Mouse (Mus musculus) cerebellum, postnatal 25 days (tissue): ENCODE results near the gene Crispld2.

Experiments used
- DNase-seq, 2 experiments: peaks; one replicate each; pipeline ENCODE4 v3.0.0; 2021; ENCODE audit warnings: mixed read lengths in 2 of 2

Gene Crispld2

GRCm38 (mm10) chr8:120001712-120002111 is 9.5 kb downstream of the Crispld2 start:
- DNase-seq, result no peak

DNA sequence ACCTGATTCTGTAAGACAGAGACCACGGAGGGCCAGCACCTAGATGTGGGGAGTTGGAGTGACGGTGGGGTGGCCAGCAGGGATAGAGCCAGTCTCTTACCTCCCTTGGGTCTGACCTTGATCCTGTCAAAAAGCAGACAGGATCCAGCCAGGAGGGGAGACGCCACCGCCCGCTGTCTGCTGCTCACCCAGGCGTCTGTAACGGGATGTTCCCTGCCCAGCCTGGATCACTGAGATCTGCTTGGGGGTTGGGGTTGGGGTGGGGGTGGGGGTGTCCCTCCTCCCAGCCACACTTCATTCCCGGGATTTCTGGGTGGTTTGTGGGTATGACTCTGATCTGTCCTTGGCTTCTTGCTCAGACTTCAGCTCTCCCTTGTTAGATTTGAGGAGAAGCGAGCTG is 10.1 kb downstream of the Crispld2 start:
- no peak for DNase-seq

GRCm38 (mm10) chr8:120004154-120004702 is 12.0 kb downstream of the Crispld2 start:
- DNase-seq, result no peak

GRCm38 (mm10) chr8:120004705-120005381 is 12.6 kb downstream of the Crispld2 start:
- DNase-seq, result no peak

DNA sequence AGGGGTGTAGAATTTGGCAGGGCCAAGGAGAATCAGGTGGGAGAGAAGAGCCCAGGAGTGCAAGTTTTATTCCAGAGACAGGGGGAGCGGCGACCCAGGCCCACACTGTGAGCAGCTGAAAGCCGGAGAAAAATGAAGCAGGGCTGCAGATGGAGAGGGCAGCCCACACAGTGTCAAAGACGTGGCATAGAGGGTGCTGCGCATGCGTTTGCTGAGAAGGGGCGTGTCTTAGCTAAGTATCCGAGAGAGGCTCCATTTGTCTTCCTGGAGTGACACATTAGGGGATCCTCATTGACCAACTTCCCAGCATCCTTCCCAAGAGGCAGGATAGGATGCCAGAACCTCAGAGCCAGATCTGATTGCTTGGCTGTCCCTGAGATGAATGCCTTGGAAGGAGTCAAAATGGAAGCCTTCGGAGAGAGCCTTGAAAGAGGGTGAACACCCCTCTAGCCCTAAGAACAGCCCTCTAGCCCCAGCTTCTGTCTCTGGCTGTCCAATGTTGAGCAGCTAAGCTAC is 14.5 kb downstream of the Crispld2 start:
- DNase-seq, result no peak

GRCm38 (mm10) chr8:120007178-120007577 is 14.9 kb downstream of the Crispld2 start:
- DNase-seq, result no peak

- no peak for DNase-seq
Measured at GRCm38 (mm10) chr8:120009284-120009683, 17.0 kb downstream of the Crispld2 start.

GRCm38 (mm10) chr8:120012491-120012890 is 20.3 kb downstream of the Crispld2 start:
- DNase-seq, result peak in 1 of 2 experiments; percentile 36

DNA sequence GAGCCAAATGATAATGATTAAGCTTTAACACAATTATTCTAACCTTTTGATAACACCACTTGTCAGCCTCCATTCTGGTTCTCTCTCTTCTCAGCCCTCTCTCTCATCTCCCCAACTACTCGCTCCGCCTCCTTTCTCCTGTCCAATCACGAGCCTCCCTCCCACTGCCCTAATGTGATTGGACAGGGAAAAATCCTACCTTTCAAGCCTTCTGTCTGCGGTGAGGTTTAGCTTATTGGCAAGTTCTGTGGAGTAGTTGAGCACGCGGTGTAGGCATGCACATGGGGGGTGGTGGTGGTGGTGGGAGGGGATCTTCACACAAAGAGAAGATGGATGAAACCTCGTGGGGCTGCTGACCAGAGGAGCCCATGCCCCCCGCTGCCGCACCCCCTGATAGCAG is 20.7 kb downstream of the Crispld2 start:
- DNase-seq, result peak in 1 of 2 experiments; percentile 45

DNA sequence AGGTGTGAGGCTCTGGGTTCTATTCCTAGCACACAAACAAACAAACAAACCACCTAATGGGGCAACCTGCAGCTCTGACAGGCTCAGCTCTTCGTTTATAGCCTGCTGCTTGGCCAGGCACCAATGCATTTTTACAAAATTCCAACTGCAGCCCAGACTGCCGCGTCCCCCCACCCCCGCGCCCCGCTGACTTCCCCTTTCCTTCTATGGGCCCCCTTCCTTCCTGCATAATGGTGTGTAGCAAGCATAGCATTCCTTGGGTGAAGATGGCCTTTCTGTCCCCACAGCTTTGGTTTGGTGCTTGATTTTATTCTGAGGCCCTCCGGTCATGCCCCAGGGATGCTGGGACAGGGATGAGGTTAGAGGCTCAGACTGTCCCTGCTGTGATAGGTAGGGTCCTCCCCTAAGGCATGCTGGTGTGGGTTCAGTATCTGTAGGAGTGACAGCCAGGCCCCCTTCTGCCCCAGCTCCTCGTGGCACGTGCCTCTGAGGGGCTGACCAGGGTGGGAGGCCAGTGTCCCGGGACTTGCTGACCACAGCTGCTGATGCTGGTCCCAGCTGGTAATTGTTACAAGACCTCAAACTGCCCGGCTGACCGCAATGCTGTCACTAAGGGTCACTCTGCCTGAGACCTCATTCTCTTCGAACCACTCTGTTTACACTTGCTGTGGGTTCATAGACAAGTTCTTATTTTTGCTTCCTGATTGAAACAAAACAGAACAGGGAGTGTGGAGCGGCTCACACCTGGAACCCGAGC is 22.2 kb downstream of the Crispld2 start:
- no peak for DNase-seq

- no peak for DNase-seq
Measured at GRCm38 (mm10) chr8:120015916-120016315, 23.7 kb downstream of the Crispld2 start.

GRCm38 (mm10) chr8:120016424-120016823 is 24.2 kb downstream of the Crispld2 start:
- DNase-seq, result no peak

DNA sequence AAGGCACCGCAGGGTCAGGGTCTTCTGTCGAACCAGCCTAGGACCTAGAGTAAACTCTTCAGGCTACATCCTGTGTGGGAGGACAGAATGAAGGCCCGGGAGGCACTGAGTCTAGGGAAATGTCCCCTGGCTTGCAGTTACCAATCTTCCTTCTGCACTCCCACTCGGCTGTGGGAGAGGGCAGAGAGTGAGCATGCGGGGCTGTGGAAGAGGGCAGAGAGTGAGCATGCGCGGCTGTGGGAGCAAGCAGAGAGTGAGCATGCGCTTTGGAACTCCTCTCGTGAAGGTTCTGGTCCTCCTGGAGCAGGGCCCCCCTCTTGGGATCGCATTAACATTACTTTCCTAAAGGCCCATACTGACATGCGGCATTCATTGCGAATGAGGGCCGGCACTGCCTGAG is 25.1 kb downstream of the Crispld2 start:
- DNase-seq, result no peak

DNA sequence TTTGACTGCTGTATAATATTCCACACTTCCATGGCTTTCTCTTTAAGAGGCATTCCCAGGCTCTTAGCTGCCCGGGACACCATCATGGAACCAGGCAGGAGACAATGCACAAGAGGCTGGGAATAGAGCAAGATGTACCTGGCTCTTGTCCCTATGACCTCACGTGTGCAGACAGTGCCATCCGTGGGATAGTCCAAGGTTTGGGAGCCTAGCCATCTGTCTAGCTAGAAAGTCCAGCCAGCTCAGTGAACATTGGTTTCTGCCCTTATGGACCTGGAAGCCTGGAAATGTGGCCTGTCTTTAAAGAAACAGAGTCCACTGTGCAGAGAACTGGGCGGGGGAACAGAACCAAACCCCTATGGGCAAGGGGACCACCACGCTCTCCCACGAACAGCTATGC is 25.5 kb downstream of the Crispld2 start:
- DNase-seq, result no peak

DNA sequence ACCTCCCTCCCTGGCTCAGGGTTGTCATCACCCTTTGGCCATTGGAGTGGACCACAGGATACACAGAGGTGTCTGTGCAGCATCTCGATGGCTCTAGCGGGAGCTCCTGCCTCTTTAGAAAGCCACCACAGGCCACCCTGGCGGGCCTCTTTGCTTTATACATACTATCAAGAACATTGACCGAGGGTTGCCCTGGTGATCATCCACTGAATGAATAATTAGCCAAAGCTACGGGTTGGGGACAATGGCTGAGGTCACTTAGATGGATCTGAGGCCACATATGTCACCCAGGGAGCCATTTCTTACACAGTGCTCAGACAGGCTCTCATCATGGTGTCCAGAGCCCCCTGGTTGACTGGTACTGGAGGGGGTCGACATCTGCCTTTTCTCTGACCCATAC is 26.1 kb downstream of the Crispld2 start:
- DNase-seq, result no peak

DNA sequence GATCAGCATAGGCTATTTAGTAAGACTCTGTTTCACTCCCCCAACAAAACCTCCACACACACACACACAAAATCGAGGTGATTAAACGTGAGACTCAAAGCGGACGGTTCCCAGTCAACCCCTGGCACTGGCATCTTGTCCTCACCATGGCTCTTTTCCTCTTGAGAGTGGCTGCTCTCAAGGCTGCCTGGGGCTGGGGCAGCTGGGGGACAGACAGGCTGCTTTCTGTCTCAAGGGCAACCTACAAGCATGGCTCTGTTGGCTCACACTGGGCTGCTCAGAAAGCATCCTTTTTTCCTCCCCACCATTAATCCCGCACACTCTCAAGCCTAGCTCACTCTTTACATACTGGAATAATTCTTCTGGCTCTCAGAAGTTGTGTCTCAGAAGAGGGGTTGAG is 27.1 kb downstream of the Crispld2 start:
- DNase-seq, result no peak

DNA sequence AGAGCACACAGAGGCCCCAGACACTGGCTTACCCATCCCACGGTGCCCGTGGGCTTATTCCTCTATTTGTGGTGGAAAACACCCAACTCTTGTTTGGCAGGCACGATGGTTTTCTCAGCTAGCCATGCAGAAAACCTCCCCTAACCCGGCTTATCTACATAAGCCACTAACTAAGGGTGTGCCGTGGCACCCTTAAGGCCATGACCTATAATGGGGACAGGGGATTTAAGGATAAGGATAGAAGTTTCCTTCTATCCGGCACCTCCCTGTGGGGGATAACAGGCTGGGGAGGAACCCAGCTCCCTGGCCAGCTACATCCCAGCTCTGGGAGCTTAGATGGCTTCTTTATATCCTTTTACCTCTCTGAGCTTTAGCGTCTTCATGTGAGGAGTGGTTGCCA is 28.1 kb downstream of the Crispld2 start:
- DNase-seq, result no peak

DNA sequence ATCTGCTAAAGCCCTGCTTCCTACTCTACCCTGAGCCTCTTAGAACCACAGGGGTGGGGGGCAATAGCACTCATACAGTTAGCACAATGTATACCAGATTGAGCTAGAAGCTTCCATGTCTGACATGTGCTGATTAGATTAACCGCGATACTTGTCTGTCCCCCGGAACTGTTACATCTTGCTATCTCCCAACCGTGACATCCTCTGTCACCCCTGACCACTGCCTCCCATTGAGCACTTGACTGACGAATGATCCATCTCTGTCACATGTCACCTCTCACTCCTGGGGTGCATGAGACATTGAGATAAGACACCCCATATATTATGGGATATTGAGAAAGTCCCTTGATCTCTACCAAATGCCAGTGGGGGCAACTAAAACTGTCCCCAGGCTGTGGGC is 34.0 kb downstream of the Crispld2 start:
- DNase-seq, result no peak

- no peak for DNase-seq
Measured at GRCm38 (mm10) chr8:120026991-120027390, 34.8 kb downstream of the Crispld2 start.

- no peak for DNase-seq
Measured at GRCm38 (mm10) chr8:120030447-120030846, 38.2 kb downstream of the Crispld2 start.

DNA sequence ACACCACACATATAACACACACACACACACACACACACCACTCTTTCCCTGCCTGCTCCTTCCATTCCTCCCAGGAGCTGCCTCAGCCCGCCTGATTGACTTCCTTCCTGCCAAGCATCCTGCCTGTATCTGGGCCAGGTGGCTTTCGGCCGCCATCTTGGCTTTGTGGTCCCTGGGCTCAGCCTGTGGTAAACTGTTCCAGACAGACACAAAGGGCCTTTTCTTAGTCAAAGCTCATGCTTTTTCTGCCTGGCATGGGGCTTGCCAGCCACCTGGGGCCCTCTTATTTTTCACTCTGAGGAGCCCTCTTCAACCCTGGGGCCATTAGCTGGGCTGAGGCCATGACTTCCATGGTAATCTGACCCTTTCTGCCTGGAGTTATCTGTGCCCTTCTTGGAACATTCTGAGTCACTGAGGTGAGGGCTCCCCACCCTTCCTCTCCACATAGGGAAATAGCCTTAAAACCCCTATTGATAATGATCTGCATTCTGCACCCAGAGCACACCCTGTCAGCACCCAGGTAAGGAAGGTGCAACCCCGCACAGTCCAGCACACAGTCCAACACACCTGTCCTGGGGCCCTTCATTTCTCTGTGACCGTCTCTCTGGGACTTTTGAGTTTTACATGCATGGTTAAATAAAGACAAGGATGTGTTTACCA is 40.4 kb downstream of the Crispld2 start:
- no peak for DNase-seq

DNA sequence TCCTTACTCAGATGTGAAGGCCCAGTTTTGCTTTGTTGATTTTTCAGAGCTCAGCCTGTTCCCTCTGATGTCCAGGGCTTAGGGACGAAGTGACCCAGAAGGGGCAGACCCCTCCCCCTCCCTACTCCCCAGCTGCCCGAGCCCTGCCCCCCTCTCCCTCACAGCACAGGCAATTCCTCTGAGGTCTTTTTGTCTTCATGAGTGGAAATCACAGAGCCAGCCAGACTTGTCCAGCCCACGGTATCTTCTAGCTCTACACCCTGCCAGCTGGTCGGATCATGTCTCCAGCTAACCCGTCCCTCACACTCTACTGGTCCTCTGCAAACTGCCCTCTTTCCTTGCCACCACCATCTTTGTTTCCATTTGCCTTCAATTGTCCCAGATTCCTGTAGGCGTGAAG is 42.2 kb downstream of the Crispld2 start:
- DNase-seq, result no peak

DNA sequence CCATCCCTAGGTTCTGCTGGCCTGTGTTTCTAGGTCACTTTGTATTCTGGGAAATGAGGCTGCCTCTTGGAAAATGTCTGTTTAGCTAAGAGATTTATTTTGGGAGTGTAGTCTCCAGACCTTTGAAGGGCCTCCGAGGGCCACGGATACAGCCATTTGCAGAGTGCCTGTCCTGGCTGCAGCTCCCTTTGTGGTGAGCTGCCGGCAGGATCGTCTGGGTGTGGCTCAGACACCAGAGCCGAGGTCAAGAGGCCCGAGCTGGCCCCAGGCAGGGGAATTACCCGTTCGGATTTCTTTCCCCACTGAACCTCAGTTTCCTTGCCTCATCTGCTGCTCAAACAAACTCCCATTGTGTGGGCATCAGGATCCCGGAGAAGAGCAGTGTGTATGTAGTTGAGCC is 43.9 kb downstream of the Crispld2 start:
- DNase-seq, result no peak
